ENCODE assay signal across 34 mouse cellular contexts in the genomic region with DNA sequence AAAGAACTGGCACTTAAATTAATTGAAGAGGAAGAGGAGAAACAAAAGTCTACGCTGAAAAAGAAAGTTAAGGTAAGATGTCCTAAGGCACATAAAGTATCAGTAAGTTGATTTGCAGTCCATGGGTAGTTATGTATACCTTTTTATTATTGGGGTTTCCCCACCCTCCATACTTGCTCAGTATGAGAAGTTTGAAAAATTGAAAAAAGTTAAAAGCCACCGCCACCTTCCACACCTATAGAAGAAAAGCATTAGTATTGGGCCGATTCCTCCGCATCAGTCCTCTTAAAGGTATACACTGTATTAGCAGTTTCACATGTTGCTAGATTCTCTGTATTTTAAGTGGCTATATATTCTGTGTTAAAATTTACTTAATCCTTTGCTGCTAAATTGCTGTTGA.
"Had no signal": no experiment of that assay in that cellular context is flagged by ENCODE, and none has a peak within 500 bp of the region (broad histone marks: within the 10 kb centered on the region; RNA-seq: fewer than 3 reads in every experiment).

No protein-coding gene starts in this region.

- H3K4me2 ChIP-seq: heart, embryonic 11.5 days; heart, embryonic 12.5 days; heart, embryonic 13.5 days; heart, embryonic 15.5 days; hindbrain, embryonic 12.5 days; hindbrain, embryonic 13.5 days; hindbrain, embryonic 14.5 days; hindbrain, embryonic 15.5 days; intestine, embryonic 15.5 days; kidney, embryonic 15.5 days had no signal

- ATAC-seq: hindbrain, embryonic 16.5 days; hindbrain, postnatal 0 days; intestine, embryonic 15.5 days; intestine, embryonic 16.5 days; intestine, postnatal 0 days had no signal

- H3K9ac ChIP-seq: heart, embryonic 12.5 days; heart, embryonic 13.5 days; heart, embryonic 15.5 days; hindbrain, embryonic 12.5 days; hindbrain, embryonic 13.5 days; hindbrain, embryonic 14.5 days; hindbrain, embryonic 15.5 days; intestine, embryonic 15.5 days; kidney, embryonic 15.5 days had no signal

- DNase-seq: heart, postnatal 10 days; heart, postnatal 14 days; heart, postnatal 36 days; heart, postnatal 4 days; kidney, adult 11 months; kidney, adult 18-20 months; kidney, adult 2 months; kidney, adult 8-10 months; kidney, adult 9 months; kidney, postnatal 10 days; kidney, postnatal 14 days; kidney, postnatal 25 days; kidney, postnatal 36 days; kidney, postnatal 4 days; layer of hippocampus, adult 9-11 months; layer of hippocampus, postnatal 36 days had no signal

- H3K27me3 ChIP-seq: heart, embryonic 12.5 days; heart, embryonic 13.5 days; heart, embryonic 15.5 days; hindbrain, embryonic 12.5 days; hindbrain, embryonic 13.5 days; hindbrain, embryonic 15.5 days; intestine, embryonic 15.5 days; kidney, embryonic 15.5 days had no signal

- H3K4me3 ChIP-seq: heart, embryonic 10.5 days; heart, embryonic 12.5 days; heart, embryonic 13.5 days; heart, embryonic 15.5 days; hindbrain, embryonic 12.5 days; hindbrain, embryonic 13.5 days; hindbrain, embryonic 15.5 days; intestine, embryonic 15.5 days; kidney, embryonic 15.5 days; layer of hippocampus, adult 2 months; left cerebral cortex, adult 2 months had no signal

- H3K27ac ChIP-seq: heart, embryonic 10.5 days; heart, embryonic 13.5 days; heart, embryonic 15.5 days; hindbrain, embryonic 12.5 days; hindbrain, embryonic 13.5 days; hindbrain, embryonic 14.5 days; hindbrain, embryonic 15.5 days; hindbrain, postnatal 0 days; intestine, embryonic 15.5 days; kidney, embryonic 15.5 days; kidney, postnatal 0 days; layer of hippocampus, adult 2 months; left cerebral cortex, adult 2 months had no signal

- H3K9me3 ChIP-seq: heart, embryonic 10.5 days; heart, embryonic 12.5 days; heart, embryonic 13.5 days; heart, embryonic 15.5 days; hindbrain, embryonic 12.5 days; hindbrain, embryonic 13.5 days; hindbrain, embryonic 15.5 days; intestine, embryonic 15.5 days; kidney, embryonic 15.5 days had no signal

- H3K4me1 ChIP-seq: hindbrain, embryonic 12.5 days; hindbrain, embryonic 13.5 days; hindbrain, embryonic 15.5 days; intestine, embryonic 15.5 days; kidney, embryonic 15.5 days had no signal
